Mouse (Mus musculus) midbrain, embryonic 16.5 days (tissue): ENCODE measurements at regions not wholly inside any gene's neighbourhood (a gene's known extent, or its start where the extent isn't known, plus 50 kb on each side); places are given as distances from the start of the nearest gene placed in this dataset.

Experiments used
- ATAC-seq: fragments of 200-750 bp; cut with Nextera tagmentation; 2 replicates; pipeline ENCODE4 v1.8.0; 2017; ENCODE audit warnings: moderate TSS enrichment
- H3K27ac ChIP-seq: fragments of 300-500 bp; sonication (generic); 2 replicates; pipeline ENCODE4 v1.5.1; 2014; ENCODE audit warnings: mild to moderate bottlenecking, low read length, mixed read lengths
- H3K27me3 ChIP-seq: fragments of 300-500 bp; sonication (generic); 2 replicates; pipeline ENCODE4 v1.6.1; 2014; ENCODE audit warnings: low read depth, low read length, mixed read lengths; ENCODE audit not compliant: control insufficient read depth, insufficient read depth
- H3K36me3 ChIP-seq: fragments of 300-500 bp; sonication (generic); 2 replicates; pipeline ENCODE4 v1.6.1; 2014; ENCODE audit warnings: mild to moderate bottlenecking, low read length, moderate library complexity, mixed read lengths; ENCODE audit not compliant: control insufficient read depth, insufficient read depth
- H3K4me1 ChIP-seq: fragments of 300-500 bp; sonication (generic); 2 replicates; pipeline ENCODE4 v1.6.1; 2014; ENCODE audit warnings: mild to moderate bottlenecking, low read length, mixed read lengths; ENCODE audit not compliant: control insufficient read depth, insufficient read depth
- H3K4me2 ChIP-seq: fragments of 300-500 bp; sonication (generic); 2 replicates; pipeline ENCODE4 v1.6.1; 2014; ENCODE audit warnings: mild to moderate bottlenecking, low read length, mixed read lengths
- H3K4me3 ChIP-seq: fragments of 300-500 bp; sonication (generic); 2 replicates; pipeline ENCODE4 v1.5.1; 2014; ENCODE audit warnings: low read depth, mild to moderate bottlenecking, low read length, moderate library complexity, mixed read lengths
- H3K9ac ChIP-seq: fragments of 300-500 bp; sonication (generic); 2 replicates; pipeline ENCODE4 v1.6.1; 2014; ENCODE audit warnings: low read depth, low read length, mixed read lengths
- H3K9me3 ChIP-seq: fragments of 300-500 bp; sonication (generic); replicated peaks from 2 replicates; pipeline ENCODE4 v1.6.1; 2014; ENCODE audit warnings: mild to moderate bottlenecking, low read length, mixed read lengths; ENCODE audit not compliant: control insufficient read depth, poor library complexity, severe bottlenecking
- WGBS: fragments of 180-500 bp; shearing (Covaris S2); extraction: QIAGEN DNeasy Blood & Tissue Kit; methylation state at CpG from one replicate; pipeline ENCODE4 v1.1.7; 2014; 5-methylcytosine and 5-hydroxymethylcytosine counted together

DNA sequence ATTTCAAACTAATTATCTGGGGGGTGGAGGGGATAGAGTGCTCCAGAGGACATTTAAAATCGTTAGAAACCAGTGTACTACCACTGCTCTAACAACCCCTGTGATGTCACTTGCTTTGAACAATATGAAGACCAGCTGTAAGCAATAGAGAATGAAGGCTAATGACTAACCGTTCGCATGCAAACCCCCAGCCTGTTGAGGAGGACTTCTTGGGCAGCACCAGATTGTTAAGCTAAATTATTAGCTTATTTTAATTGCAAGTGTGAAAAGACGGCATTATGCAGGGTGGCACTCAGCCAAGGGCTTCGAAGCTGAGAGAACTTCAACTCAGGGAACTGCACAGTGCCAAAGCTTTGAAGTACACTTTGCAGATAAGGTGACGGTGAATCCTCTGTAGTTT lies 452.0 kb upstream of the Adamts9 start:
- ATAC-seq = no peak
- 36% methylated on average over 6 of the region's 6 CpGs for WGBS

DNA sequence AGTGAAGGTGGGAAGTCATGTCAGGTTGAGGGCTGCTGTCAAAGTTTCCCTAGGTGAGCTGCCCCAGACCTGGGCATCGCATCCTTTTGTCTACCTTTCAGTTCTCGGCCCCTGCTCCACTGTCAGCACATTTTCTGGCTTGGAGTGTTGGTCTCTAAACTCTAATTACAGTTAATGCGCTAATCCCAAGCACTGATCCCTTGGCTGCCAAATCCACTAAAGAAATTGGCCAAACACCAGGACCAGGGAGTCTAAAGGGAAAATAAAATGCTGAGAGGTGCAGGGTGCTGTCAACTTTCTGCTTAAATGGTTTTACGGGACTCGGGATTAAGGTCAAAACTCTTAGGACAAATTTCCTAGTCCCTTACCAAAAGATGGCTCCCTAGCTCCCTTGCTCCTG lies 450.3 kb upstream of the Adamts9 start:
- Histone ChIP-seq H3K4me3 (no peak overlapping the region), H3K36me3 (no peaks in the 10 kb centered on the region), H3K4me1 (peaks cover 7% of the 10 kb centered on the region; the same call in 1 of the 2 replicates), H3K9ac (no peak overlapping the region), H3K27me3 (no peaks in the 10 kb centered on the region), H3K9me3 (no peaks in the 10 kb centered on the region), H3K27ac (no peak overlapping the region), H3K4me2 (no peak overlapping the region)
- ATAC-seq = no peak
- WGBS = 76% methylated on average over 5 of the region's 5 CpGs

More for the DNA sequence above, 452.0 kb upstream of the Adamts9 start:
- H3K9ac ChIP-seq = no peak overlapping the region
- no peak overlapping the region for H3K4me3 ChIP-seq
- no peaks in the 10 kb centered on the region for H3K27me3 ChIP-seq
- no peaks in the 10 kb centered on the region for H3K36me3 ChIP-seq
- H3K4me2 ChIP-seq = no peak overlapping the region
- no peak overlapping the region for H3K27ac ChIP-seq
- peaks cover 7% of the 10 kb centered on the region; the same call in 1 of the 2 replicates for H3K4me1 ChIP-seq
- no peaks in the 10 kb centered on the region for H3K9me3 ChIP-seq

- Histone ChIP-seq H3K4me2 (no peak overlapping the region), H3K4me1 (peaks cover 7% of the 10 kb centered on the region; the same call in 1 of the 2 replicates), H3K4me3 (no peak overlapping the region), H3K27ac (no peak overlapping the region), H3K9ac (no peak overlapping the region), H3K36me3 (no peaks in the 10 kb centered on the region), H3K9me3 (no peaks in the 10 kb centered on the region), H3K27me3 (no peaks in the 10 kb centered on the region)
- ATAC-seq = no peak
- WGBS = 73% methylated on average over 6 of the region's 6 CpGs
Observed at GRCm38 (mm10) chr6:93392402-93392801, 449.1 kb upstream of the Adamts9 start.

- no peak overlapping the region for H3K4me2 ChIP-seq
- H3K9ac ChIP-seq = no peak overlapping the region
- no peak for ATAC-seq
- H3K9me3 ChIP-seq = no peaks in the 10 kb centered on the region
- H3K4me3 ChIP-seq = no peak overlapping the region
- WGBS = 93% methylated on average over 5 of the region's 5 CpGs
- H3K27ac ChIP-seq = no peak overlapping the region
- no peaks in the 10 kb centered on the region for H3K27me3 ChIP-seq
- H3K36me3 ChIP-seq = no peaks in the 10 kb centered on the region
- H3K4me1 ChIP-seq = peaks cover 5% of the 10 kb centered on the region; the same call in 1 of the 2 replicates
Observed at GRCm38 (mm10) chr6:93391166-93391565, 447.9 kb upstream of the Adamts9 start.

DNA sequence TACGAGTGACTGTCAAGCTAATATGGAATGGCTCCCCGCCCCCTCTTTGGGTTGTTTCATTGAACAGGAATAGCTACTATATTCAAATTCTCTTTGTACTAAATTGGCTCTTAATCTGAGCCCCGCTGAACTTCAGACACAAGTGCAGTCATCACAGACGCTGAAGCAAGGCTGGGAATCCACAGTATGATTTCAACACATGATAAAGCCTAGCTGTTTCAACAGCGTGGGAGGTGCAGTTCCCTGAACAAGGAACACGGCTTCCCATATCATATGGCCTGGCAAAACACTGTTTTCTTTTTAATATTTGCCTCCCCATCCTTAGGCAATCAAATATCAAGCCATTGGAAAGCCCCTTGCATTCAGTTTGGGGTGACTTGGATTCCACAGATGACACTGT lies 428.0 kb upstream of the Adamts9 start:
- H3K4me2 ChIP-seq = no peak overlapping the region
- H3K27ac ChIP-seq = no peak overlapping the region
- H3K4me1 ChIP-seq = no peaks in the 10 kb centered on the region
- no peak overlapping the region for H3K9ac ChIP-seq
- 76% methylated on average over 6 of the region's 6 CpGs for WGBS
- H3K9me3 ChIP-seq = no peaks in the 10 kb centered on the region
- no peak overlapping the region for H3K4me3 ChIP-seq
- ATAC-seq = no peak
- no peaks in the 10 kb centered on the region for H3K27me3 ChIP-seq
- H3K36me3 ChIP-seq = no peaks in the 10 kb centered on the region

DNA sequence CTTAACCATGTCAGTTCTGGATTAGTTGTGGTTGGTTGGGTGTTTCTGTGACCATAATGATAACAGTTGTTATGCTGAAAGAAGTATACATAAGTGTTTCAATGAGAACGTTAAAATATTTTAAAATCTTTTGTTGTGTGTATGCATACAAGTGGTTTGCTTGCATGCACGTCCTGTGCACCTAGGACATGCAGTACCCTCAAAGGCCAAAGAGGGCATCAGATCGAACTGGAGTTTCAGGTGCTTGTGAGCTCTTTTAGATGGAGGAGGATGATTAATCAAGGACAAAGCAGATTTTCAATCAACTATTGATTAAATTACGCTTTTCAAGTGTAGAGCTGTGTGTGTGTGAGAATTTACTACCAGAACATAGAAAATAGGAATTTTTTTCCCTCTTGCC lies 420.6 kb upstream of the Adamts9 start:
- 67% methylated on average over 4 of the region's 4 CpGs for WGBS
- Histone ChIP-seq H3K27me3 (no peaks in the 10 kb centered on the region), H3K9ac (no peak overlapping the region), H3K4me2 (no peak overlapping the region), H3K9me3 (no peaks in the 10 kb centered on the region), H3K36me3 (no peaks in the 10 kb centered on the region), H3K4me1 (no peaks in the 10 kb centered on the region), H3K27ac (no peak overlapping the region), H3K4me3 (no peak overlapping the region)
- ATAC-seq = no peak

- Histone ChIP-seq H3K27me3 (no peaks in the 10 kb centered on the region), H3K36me3 (no peaks in the 10 kb centered on the region), H3K9ac (no peak overlapping the region), H3K27ac (no peak overlapping the region), H3K9me3 (no peaks in the 10 kb centered on the region), H3K4me1 (peaks cover 6% of the 10 kb centered on the region), H3K4me2 (no peak overlapping the region), H3K4me3 (no peak overlapping the region)
- 74% methylated on average over 12 of the region's 12 CpGs for WGBS
- no peak for ATAC-seq
Observed at GRCm38 (mm10) chr6:93353353-93354125, 410.2 kb upstream of the Adamts9 start.

DNA sequence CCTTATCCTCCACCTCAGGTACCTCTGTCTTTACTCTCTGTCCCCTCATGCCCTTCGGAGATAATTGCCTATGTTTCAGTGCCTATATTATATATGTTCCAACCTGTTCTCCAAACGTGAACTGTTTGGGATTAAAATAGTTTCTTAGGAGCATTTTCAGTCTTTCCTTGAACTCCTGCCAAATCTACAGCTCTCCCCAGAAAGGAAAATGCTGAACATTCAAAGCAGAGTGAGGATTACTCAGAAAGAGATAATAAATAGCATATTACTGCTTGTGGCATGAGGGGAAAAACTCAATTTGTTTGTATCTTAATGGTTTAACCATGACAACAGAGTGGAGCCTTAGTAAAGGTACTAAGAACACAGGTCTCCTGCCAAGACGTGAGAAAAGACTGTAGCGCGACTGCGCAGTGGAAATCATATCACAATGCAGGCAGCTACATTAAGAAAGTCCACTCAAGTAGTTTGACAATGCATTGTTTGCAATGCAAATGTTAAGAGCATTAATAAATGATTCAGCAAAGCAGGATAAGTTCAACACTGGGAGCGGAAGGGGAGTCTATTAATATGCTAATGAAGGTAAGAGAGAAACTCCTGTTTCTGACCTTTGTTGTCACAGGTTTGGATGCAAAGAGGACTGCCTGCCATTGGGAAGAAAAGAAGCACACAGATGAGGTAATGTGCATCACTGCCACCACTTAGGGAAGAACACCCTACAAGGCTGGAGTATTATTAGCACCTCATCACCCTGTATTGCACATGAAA lies 406.8 kb upstream of the Adamts9 start:
- H3K27ac ChIP-seq = no peak overlapping the region
- no peak for ATAC-seq
- no peaks in the 10 kb centered on the region for H3K27me3 ChIP-seq
- no peak overlapping the region for H3K4me3 ChIP-seq
- WGBS = 33% methylated on average over 7 of the region's 7 CpGs
- peaks cover 6% of the 10 kb centered on the region for H3K4me1 ChIP-seq
- no peak overlapping the region for H3K4me2 ChIP-seq
- no peaks in the 10 kb centered on the region for H3K36me3 ChIP-seq
- H3K9me3 ChIP-seq = no peaks in the 10 kb centered on the region
- H3K9ac ChIP-seq = no peak overlapping the region

DNA sequence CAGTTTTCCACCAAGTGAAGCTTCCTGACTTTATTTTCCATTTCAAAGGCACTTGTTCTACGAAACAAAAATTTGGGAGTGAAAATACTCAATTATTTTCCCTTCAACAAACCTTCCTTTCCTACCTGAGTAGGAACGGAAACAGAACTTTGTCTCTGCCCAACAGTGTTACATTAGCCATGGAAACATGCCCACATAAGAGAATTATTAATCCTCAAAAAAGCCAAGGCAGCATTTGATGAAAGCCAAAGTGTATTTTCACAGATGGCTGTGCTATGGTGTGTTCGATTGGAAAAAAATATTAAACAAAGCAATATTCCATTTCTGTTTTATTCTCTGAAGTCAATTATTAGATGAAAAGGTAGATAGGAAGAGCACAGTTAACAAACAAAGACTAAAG lies 404.8 kb upstream of the Adamts9 start:
- Histone ChIP-seq H3K27me3 (no peaks in the 10 kb centered on the region), H3K4me1 (peaks cover 6% of the 10 kb centered on the region)
- WGBS = 86% methylated on average over 3 of the region's 3 CpGs

More for the DNA sequence above, 404.8 kb upstream of the Adamts9 start:
- Histone ChIP-seq H3K36me3 (no peaks in the 10 kb centered on the region), H3K9me3 (no peaks in the 10 kb centered on the region), H3K27ac (no peak overlapping the region), H3K9ac (no peak overlapping the region), H3K4me3 (no peak overlapping the region), H3K4me2 (no peak overlapping the region)
- ATAC-seq = no peak
